Mouse (Mus musculus) WW6 (cell line): ENCODE data around the gene Rcc1.
"Not testable (repeated sequence)": the region's sequence is repeated elsewhere in the genome, so short reads cannot be mapped to it uniquely, and the experiment has no call there.

Experiments
- DNase-seq: peaks from one replicate; pipeline ENCODE4 v3.0.0-alpha.2; 2013; ENCODE audit warnings: low read depth, low spot score

The Rcc1 gene

GRCm38 (mm10) chr4:132315711-132316110, 37.7 kb downstream of the Rcc1 start:
- no peak for DNase-seq

- DNase-seq, result no peak
Observed at GRCm38 (mm10) chr4:132312627-132313026, 40.8 kb downstream of the Rcc1 start.

GRCm38 (mm10) chr4:132311801-132312200, 41.6 kb downstream of the Rcc1 start:
- DNase-seq, result no peak

GRCm38 (mm10) chr4:132311209-132311608, 42.2 kb downstream of the Rcc1 start:
- no peak for DNase-seq

GRCm38 (mm10) chr4:132309849-132310472, 43.4 kb downstream of the Rcc1 start:
- no peak for DNase-seq

- DNase-seq, result no peak
Observed at GRCm38 (mm10) chr4:132309140-132309848, 44.1 kb downstream of the Rcc1 start.

GRCm38 (mm10) chr4:132308437-132309139, 44.8 kb downstream of the Rcc1 start:
- no peak for DNase-seq

- no peak for DNase-seq
Observed at GRCm38 (mm10) chr4:132306004-132306403, 47.4 kb downstream of the Rcc1 start.

GRCm38 (mm10) chr4:132305276-132305675, 48.1 kb downstream of the Rcc1 start:
- DNase-seq, result no peak

GRCm38 (mm10) chr4:132303484-132303883, 49.9 kb downstream of the Rcc1 start:
- DNase-seq, result not testable (repeated sequence)

GRCm38 (mm10) chr4:132302939-132303479, 50.4 kb downstream of the Rcc1 start, which contains the start of gene Rab42:
Gene Rab42, minus strand, starts transcription at chr4:132303385.
- DNase-seq, result no peak

- no peak for DNase-seq
Observed at GRCm38 (mm10) chr4:132301965-132302938, 51.2 kb downstream of the Rcc1 start.

GRCm38 (mm10) chr4:132301486-132301885, 51.9 kb downstream of the Rcc1 start:
- DNase-seq, result no peak

- DNase-seq, result no peak
Observed at GRCm38 (mm10) chr4:132299849-132300248, 53.6 kb downstream of the Rcc1 start.

- DNase-seq, result no peak
Observed at GRCm38 (mm10) chr4:132295696-132296390, 57.6 kb downstream of the Rcc1 start.

- DNase-seq, result no peak
Observed at GRCm38 (mm10) chr4:132293682-132294240, 59.6 kb downstream of the Rcc1 start.

GRCm38 (mm10) chr4:132292988-132293387, 60.4 kb downstream of the Rcc1 start:
- no peak for DNase-seq

GRCm38 (mm10) chr4:132291624-132292335, 61.6 kb downstream of the Rcc1 start:
- DNase-seq, result no peak

GRCm38 (mm10) chr4:132291056-132291455, 62.3 kb downstream of the Rcc1 start:
- no peak for DNase-seq
